Mouse (Mus musculus): ENCODE results near the gene Tmed11. TPM values are rescaled to one million over a fixed set of nuclear protein-coding genes. Genes with fewer than 3 reads are reported as not detected.
"Not testable (repeated sequence)": the region's sequence is repeated elsewhere in the genome, so short reads cannot be mapped to it uniquely, and the experiment has no call there.

The Tmed11 gene
- polyA plus RNA-seq (2015; fragmentation: Nextera tagmentation; extraction: Ambion mirVana): not detected in 2 replicates

DNA sequence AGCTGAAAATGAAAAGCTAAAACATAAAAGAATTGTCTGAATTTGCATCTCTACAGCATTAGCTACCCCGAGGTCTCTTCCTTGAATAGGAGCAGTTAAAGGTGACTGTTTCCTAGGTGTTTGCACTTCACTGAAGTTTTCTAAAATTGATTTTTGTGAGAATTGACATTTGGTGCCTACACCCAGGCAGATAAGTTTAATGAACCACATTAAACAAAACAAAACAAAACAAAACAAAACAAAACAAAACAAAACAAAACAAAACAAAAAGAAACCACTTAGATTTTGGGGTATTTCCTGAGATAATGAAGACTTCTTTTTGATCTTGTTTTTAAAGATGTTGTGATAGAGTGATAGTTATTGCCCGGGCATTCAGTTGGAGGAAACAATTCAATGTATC, at the start of gene Tmed11:
TSS of gene Tmed11 (minus strand) at position 101 of the 400 bp plus-strand sequence.
- not testable (repeated sequence) for ATAC-seq (replicated peaks; ENCODE audit: insufficient number of reproducible peaks, insufficient read depth, low FRiP score, low read depth); H3K9me3 ChIP-seq (replicated peaks); H3K27me3 ChIP-seq; H3K9ac ChIP-seq; H3K27ac ChIP-seq; H3K4me3 ChIP-seq; H3K36me3 ChIP-seq; H3K4me2 ChIP-seq; H3K4me1 ChIP-seq (replicated peaks)
- WGBS: 60% methylated on average over 2 of the region's 2 CpGs

GRCm38 (mm10) chr5:108836156-108836555, 41.0 kb upstream of the Tmed11 start:
- no peak for ATAC-seq (replicated peaks; ENCODE audit: insufficient number of reproducible peaks, insufficient read depth, low FRiP score, low read depth)
- H3K27me3 ChIP-seq: no peaks in the 10 kb centered on the region
- no peaks in the 10 kb centered on the region for H3K36me3 ChIP-seq
- H3K9me3 ChIP-seq (replicated peaks): no peaks in the 10 kb centered on the region
- H3K4me3 ChIP-seq: no peak overlapping the region
- no peak overlapping the region for H3K4me2 ChIP-seq
- no peak overlapping the region for H3K9ac ChIP-seq
- no peak overlapping the region for H3K27ac ChIP-seq
- 70% methylated on average over 1 of the region's 1 CpGs for WGBS
- H3K4me1 ChIP-seq (replicated peaks): no peaks in the 10 kb centered on the region

GRCm38 (mm10) chr5:108823276-108823675, 28.1 kb upstream of the Tmed11 start:
- Histone ChIP-seq H3K4me3 (no peak overlapping the region), H3K27me3 (no peaks in the 10 kb centered on the region), H3K9ac (no peak overlapping the region), H3K36me3 (no peaks in the 10 kb centered on the region), H3K9me3 (replicated peaks) (no peaks in the 10 kb centered on the region), H3K4me2 (no peak overlapping the region), H3K27ac (no peak overlapping the region), H3K4me1 (replicated peaks) (no peaks in the 10 kb centered on the region)
- 63% methylated on average over 2 of the region's 2 CpGs for WGBS
- ATAC-seq (replicated peaks; ENCODE audit: insufficient number of reproducible peaks, insufficient read depth, low FRiP score, low read depth): no peak

GRCm38 (mm10) chr5:108808750-108809149, 13.6 kb upstream of the Tmed11 start, which contains the start of gene Vmn2r8:
Vmn2r8 (minus strand) TSS chr5:108808850.
- not testable (repeated sequence) for H3K4me1 ChIP-seq (replicated peaks); H3K4me2 ChIP-seq
- 61% methylated on average over 2 of the region's 2 CpGs for WGBS

DNA sequence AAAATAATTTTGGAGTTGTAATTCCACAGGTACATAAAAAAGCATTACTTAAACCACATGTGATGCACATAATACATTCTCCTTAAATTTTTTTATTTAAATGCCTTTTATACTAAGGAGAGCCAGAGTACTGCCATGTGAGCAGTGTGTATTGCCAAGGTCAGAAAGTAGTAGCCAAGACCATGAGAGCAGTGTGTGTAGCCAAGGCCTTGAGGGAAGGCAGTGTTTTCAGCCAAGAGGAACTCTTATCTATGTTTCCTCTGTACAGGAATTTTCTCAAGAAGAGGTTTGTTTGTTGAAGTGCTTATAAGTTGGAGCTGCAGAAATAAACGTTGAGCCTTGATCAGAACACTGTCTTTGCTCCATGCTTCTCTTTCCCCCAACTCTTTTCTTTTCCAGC, 8.5 kb upstream of the Tmed11 start:
- no peaks in the 10 kb centered on the region for H3K27me3 ChIP-seq
- H3K4me3 ChIP-seq: no peak overlapping the region
- H3K27ac ChIP-seq: no peak overlapping the region
- no peak overlapping the region for H3K4me2 ChIP-seq
- ATAC-seq (replicated peaks; ENCODE audit: insufficient number of reproducible peaks, insufficient read depth, low FRiP score, low read depth): no peak
- 37% methylated on average over 1 of the region's 1 CpGs for WGBS
- no peak overlapping the region for H3K9ac ChIP-seq
- H3K36me3 ChIP-seq: no peaks in the 10 kb centered on the region
- H3K9me3 ChIP-seq (replicated peaks): no peaks in the 10 kb centered on the region
- no peaks in the 10 kb centered on the region for H3K4me1 ChIP-seq (replicated peaks)

More at GRCm38 (mm10) chr5:108808750-108809149, 13.6 kb upstream of the Tmed11 start, which contains the start of gene Vmn2r8:
- not testable (repeated sequence) for H3K4me3 ChIP-seq; ATAC-seq (replicated peaks; ENCODE audit: insufficient number of reproducible peaks, insufficient read depth, low FRiP score, low read depth); H3K27ac ChIP-seq; H3K9me3 ChIP-seq (replicated peaks); H3K9ac ChIP-seq; H3K36me3 ChIP-seq; H3K27me3 ChIP-seq

GRCm38 (mm10) chr5:108790385-108790784, 4.8 kb downstream of the Tmed11 start:
- not testable (repeated sequence) for H3K27me3 ChIP-seq; H3K9ac ChIP-seq; H3K36me3 ChIP-seq; H3K4me1 ChIP-seq (replicated peaks); H3K4me2 ChIP-seq; H3K9me3 ChIP-seq (replicated peaks); ATAC-seq (replicated peaks; ENCODE audit: insufficient number of reproducible peaks, insufficient read depth, low FRiP score, low read depth); H3K4me3 ChIP-seq; H3K27ac ChIP-seq
- 29% methylated on average over 1 of the region's 1 CpGs for WGBS

DNA sequence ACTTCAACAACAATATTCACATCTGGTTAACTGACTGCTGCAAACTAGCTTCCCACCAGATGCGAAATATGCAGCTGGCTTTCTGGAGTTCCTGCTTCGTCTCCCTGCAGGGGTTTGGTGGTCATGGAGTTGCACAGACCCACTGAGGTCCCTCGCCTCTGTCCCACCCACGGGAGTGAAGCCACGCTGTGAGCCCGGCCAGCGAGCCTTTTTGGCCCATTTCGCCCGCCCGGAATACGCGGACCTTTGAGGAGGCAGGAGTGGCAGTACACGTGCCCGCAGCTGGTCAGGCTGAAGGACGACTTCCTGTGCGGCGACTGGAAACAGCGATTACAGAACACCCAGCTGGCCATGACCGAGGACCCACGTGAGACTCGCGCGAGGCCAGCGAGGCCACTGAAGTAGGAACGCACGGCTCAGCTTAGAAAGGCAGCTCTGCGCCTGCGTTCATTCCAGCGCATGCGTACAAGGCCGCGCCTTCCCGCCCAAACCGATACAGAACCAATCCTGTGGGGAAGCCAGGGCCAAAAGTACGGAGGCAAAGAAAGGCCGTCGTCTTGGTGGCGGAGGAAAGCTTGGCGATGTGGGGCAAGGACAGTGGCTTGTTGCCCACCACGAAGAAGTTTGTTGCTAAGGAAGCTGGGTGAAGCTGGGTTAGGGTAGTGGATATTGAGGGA, 20.4 kb downstream of the Tmed11 start, which contains the start of gene Rnf212:
TSS of gene Rnf212 (minus strand) at position 353 of the 677 bp plus-strand sequence.
- ATAC-seq (replicated peaks; ENCODE audit: insufficient number of reproducible peaks, insufficient read depth, low FRiP score, low read depth): no peak
- Histone ChIP-seq H3K9me3 (replicated peaks) (no peaks in the 10 kb centered on the region), H3K9ac (no peak within 1 kb of the TSS), H3K27ac (no peak within 1 kb of the TSS), H3K4me3 (no peak within 1 kb of the TSS), H3K4me2 (no peak within 1 kb of the TSS), H3K27me3 (no peaks in the 10 kb centered on the region), H3K36me3 (no peaks in the 10 kb centered on the region), H3K4me1 (replicated peaks) (no peaks in the 10 kb centered on the region)
- WGBS: 66% methylated on average over 40 of the region's 40 CpGs

GRCm38 (mm10) chr5:108760002-108760401, 35.2 kb downstream of the Tmed11 start:
- no peaks in the 10 kb centered on the region for H3K36me3 ChIP-seq

GRCm38 (mm10) chr5:108758396-108758795, 36.8 kb downstream of the Tmed11 start:
- no peak overlapping the region for H3K4me3 ChIP-seq
- H3K4me2 ChIP-seq: no peak overlapping the region
- H3K27ac ChIP-seq: no peak overlapping the region
- H3K4me1 ChIP-seq (replicated peaks): no peaks in the 10 kb centered on the region
- no peaks in the 10 kb centered on the region for H3K9me3 ChIP-seq (replicated peaks)
- H3K27me3 ChIP-seq: no peaks in the 10 kb centered on the region
- ATAC-seq (replicated peaks; ENCODE audit: insufficient number of reproducible peaks, insufficient read depth, low FRiP score, low read depth): no peak
- no peak overlapping the region for H3K9ac ChIP-seq
- WGBS: 43% methylated on average over 3 of the region's 3 CpGs
- H3K36me3 ChIP-seq: no peaks in the 10 kb centered on the region

More at GRCm38 (mm10) chr5:108760002-108760401, 35.2 kb downstream of the Tmed11 start:
- H3K27ac ChIP-seq: no peak overlapping the region
- WGBS: 71% methylated on average over 2 of the region's 2 CpGs
- no peaks in the 10 kb centered on the region for H3K9me3 ChIP-seq (replicated peaks)
- no peak overlapping the region for H3K4me2 ChIP-seq
- H3K27me3 ChIP-seq: no peaks in the 10 kb centered on the region
- no peak overlapping the region for H3K4me3 ChIP-seq
- no peaks in the 10 kb centered on the region for H3K4me1 ChIP-seq (replicated peaks)
- H3K9ac ChIP-seq: no peak overlapping the region
- no peak for ATAC-seq (replicated peaks; ENCODE audit: insufficient number of reproducible peaks, insufficient read depth, low FRiP score, low read depth)

- ATAC-seq (replicated peaks; ENCODE audit: insufficient number of reproducible peaks, insufficient read depth, low FRiP score, low read depth); H3K4me2 ChIP-seq; H3K4me3 ChIP-seq; H3K9ac ChIP-seq; H3K36me3 ChIP-seq; H3K4me1 ChIP-seq (replicated peaks); H3K27ac ChIP-seq; H3K27me3 ChIP-seq; H3K9me3 ChIP-seq (replicated peaks): not testable (repeated sequence)
- 79% methylated on average over 4 of the region's 4 CpGs for WGBS
Observed at GRCm38 (mm10) chr5:108751258-108751657, 43.9 kb downstream of the Tmed11 start.

DNA sequence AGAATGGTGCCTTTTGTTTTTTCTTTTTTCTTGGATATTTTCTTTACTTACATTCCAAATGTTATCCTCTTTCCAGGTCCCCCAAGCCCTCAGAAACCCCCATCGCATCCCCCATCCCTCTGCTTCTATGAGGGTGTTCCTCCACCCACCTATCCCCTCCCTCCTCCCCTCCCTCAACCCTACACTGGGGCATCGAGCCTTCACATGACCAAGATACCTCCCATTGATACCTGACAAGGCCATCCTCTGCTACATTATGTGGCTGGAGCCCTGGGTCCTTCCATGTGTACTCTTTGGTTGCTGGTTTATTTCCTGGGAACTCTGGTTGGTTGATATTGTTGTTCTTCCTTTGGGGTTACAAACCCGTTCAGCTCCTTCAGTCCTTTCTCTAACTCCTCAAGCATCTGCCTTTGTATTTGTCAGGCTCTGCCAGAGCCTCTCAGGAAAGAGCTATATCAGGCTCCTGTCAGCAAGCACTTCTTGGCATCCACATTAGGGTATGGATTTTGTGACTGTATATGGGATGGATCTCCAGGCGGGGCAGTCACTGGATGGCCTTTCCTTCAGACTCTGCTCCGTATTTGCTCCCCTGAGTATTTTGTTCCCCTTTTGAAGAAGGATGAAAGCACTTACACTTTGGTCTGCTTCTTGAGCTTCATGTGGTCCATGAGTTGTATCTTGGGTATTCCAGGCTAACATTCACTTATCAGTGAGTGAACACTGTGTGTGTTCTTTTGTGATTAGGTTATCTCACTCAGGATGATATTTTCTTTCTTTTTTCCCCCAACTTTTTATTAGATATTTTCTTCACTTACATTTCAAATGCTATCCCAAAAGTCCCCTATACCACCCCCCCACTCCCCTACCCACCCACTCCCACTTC, 44.6 kb downstream of the Tmed11 start:
- WGBS: 50% methylated on average over 5 of the region's 5 CpGs
- no peaks in the 10 kb centered on the region for H3K4me1 ChIP-seq (replicated peaks)
- ATAC-seq (replicated peaks; ENCODE audit: insufficient number of reproducible peaks, insufficient read depth, low FRiP score, low read depth): no peak
- H3K27ac ChIP-seq: no peak overlapping the region
- no peaks in the 10 kb centered on the region for H3K36me3 ChIP-seq
- H3K9ac ChIP-seq: no peak overlapping the region
- H3K27me3 ChIP-seq: no peaks in the 10 kb centered on the region
- H3K4me3 ChIP-seq: no peak overlapping the region
- H3K9me3 ChIP-seq (replicated peaks): no peaks in the 10 kb centered on the region
- H3K4me2 ChIP-seq: no peak overlapping the region

All from heart, embryonic 15.5 days (tissue).